Mouse (Mus musculus): ENCODE measurements at regions not wholly inside any gene's neighbourhood (a gene's known extent, or its start where the extent isn't known, plus 50 kb on each side); places are given as distances from the start of the nearest gene placed in this dataset.

DNA sequence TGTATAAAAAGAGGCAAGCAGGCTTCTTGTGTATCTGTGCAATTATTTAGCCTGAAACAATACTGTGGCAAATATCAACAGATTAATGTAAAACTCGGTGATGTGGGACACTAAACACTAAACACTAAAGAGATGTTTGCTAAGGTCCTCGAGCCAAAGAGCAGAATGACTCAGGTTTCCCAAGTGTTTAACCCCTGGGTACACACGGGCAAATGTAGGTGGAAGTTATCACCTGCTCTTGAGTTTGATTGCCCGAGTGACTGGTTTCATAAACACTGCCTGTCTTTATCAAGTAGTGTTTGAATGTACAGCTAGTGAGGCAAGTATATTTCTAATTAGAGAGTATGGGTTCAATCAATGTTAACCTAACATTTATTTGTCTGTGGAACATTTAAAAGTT, 242.5 kb downstream of the Otol1 start:
- TF ChIP-seq POLR2A (IDR thresholded peaks at IDR 0.05; ENCODE audit: extremely low read depth, insufficient read depth, low read length) (no peak), CTCF (IDR thresholded peaks at IDR 0.05; ENCODE audit: low read depth, low read length) (no peak)
